Mouse (Mus musculus): Measurements from ENCODE around the gene Tmem109.

DNA sequence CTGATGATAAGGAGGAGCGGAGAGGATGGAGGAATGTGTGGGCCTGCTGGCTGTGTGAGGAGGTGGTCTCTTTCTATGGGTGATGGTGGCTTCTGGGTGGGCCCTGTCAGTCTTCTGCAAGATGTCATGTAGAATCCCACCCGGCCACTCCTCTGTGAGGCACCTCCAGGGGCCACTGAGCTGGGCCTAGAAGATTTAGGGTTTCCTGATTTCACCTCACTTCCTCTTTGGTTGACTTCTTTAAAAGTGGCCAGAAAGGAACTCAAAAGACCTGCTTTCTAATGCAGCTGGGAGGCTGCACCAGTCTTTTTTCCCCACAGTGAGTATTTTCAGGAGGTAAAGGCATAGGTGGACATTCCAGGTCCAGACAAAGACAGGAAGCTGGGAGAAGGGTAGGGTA, 48.8 kb upstream of the Tmem109 start:
- no peak for TF ChIP-seq POLR2A (IDR thresholded peaks at IDR 0.05; ENCODE audit: insufficient read depth, low read depth, low read length)
- no peak for TF ChIP-seq CTCF (IDR thresholded peaks at IDR 0.05)
- no peak for TF ChIP-seq EP300 (IDR thresholded peaks at IDR 0.05; ENCODE audit: insufficient read depth, low read depth, low read length)
